Mouse (Mus musculus): ENCODE results near the gene Arhgap21.

The Arhgap21 gene

GRCm38 (mm10) chr2:20968441-20969200 is at the start of gene Arhgap21:
Arhgap21 (minus strand) TSS chr2:20968881.
- peak; percentile 59 for DNase-seq (ENCODE audit: low read depth, low spot score)

GRCm38 (mm10) chr2:21016589-21016988 is 47.9 kb upstream of the Arhgap21 start:
- no peak for DNase-seq (ENCODE audit: low read depth, low spot score)

- no peak for DNase-seq (ENCODE audit: low read depth, low spot score)
Measured at GRCm38 (mm10) chr2:21010806-21011397, 42.2 kb upstream of the Arhgap21 start.

GRCm38 (mm10) chr2:21010219-21010618 is 41.5 kb upstream of the Arhgap21 start:
- DNase-seq (ENCODE audit: low read depth, low spot score) = no peak

- DNase-seq (ENCODE audit: low read depth, low spot score) = no peak
Measured at GRCm38 (mm10) chr2:21009258-21010140, 40.8 kb upstream of the Arhgap21 start.

- no peak for DNase-seq (ENCODE audit: low read depth, low spot score)
Measured at GRCm38 (mm10) chr2:21002538-21002937, 33.9 kb upstream of the Arhgap21 start.

- DNase-seq (ENCODE audit: low read depth, low spot score) = no peak
Measured at GRCm38 (mm10) chr2:21001156-21001555, 32.5 kb upstream of the Arhgap21 start.

GRCm38 (mm10) chr2:20995547-20995946 is 26.9 kb upstream of the Arhgap21 start:
- DNase-seq (ENCODE audit: low read depth, low spot score) = no peak

GRCm38 (mm10) chr2:20991508-20991907 is 22.8 kb upstream of the Arhgap21 start:
- DNase-seq (ENCODE audit: low read depth, low spot score) = no peak

- no peak for DNase-seq (ENCODE audit: low read depth, low spot score)
Measured at GRCm38 (mm10) chr2:20990907-20991306, 22.2 kb upstream of the Arhgap21 start.

GRCm38 (mm10) chr2:20990056-20990455 is 21.4 kb upstream of the Arhgap21 start:
- DNase-seq (ENCODE audit: low read depth, low spot score) = no peak

GRCm38 (mm10) chr2:20987822-20988221 is 19.1 kb upstream of the Arhgap21 start:
- no peak for DNase-seq (ENCODE audit: low read depth, low spot score)

GRCm38 (mm10) chr2:20978726-20979125 is 10.0 kb upstream of the Arhgap21 start:
- no peak for DNase-seq (ENCODE audit: low read depth, low spot score)

- DNase-seq (ENCODE audit: low read depth, low spot score) = no peak
Measured at GRCm38 (mm10) chr2:20977051-20977450, 8.4 kb upstream of the Arhgap21 start.

GRCm38 (mm10) chr2:20973513-20973912 is 4.8 kb upstream of the Arhgap21 start:
- no peak for DNase-seq (ENCODE audit: low read depth, low spot score)

GRCm38 (mm10) chr2:20972180-20972579 is 3.5 kb upstream of the Arhgap21 start:
- no peak for DNase-seq (ENCODE audit: low read depth, low spot score)

GRCm38 (mm10) chr2:20971628-20972027 is 2.9 kb upstream of the Arhgap21 start:
- DNase-seq (ENCODE audit: low read depth, low spot score) = no peak

- peak; percentile 92 for DNase-seq (ENCODE audit: low read depth, low spot score)
Measured at GRCm38 (mm10) chr2:20969201-20970200, 820 bp upstream of the Arhgap21 start.

GRCm38 (mm10) chr2:20967646-20968351 is 882 bp downstream of the Arhgap21 start:
- DNase-seq (ENCODE audit: low read depth, low spot score) = peak; percentile 38

GRCm38 (mm10) chr2:20967101-20967645 is 1.5 kb downstream of the Arhgap21 start:
- DNase-seq (ENCODE audit: low read depth, low spot score) = no peak
